Mouse (Mus musculus) lung, adult 2 months (tissue): ENCODE results near the gene Shank3.

Experiments used
- CTCF ChIP-seq: fragments of 200-500 bp; IDR thresholded peaks from 2 replicates; pipeline ENCODE4 v1.5.1; 2011; ENCODE audit warnings: mild to moderate bottlenecking, low read length, control low read depth; ENCODE audit not compliant: insufficient read depth
- POLR2A ChIP-seq: fragments of 200-500 bp; IDR thresholded peaks from 2 replicates; pipeline ENCODE4 v1.6.1; 2011; ENCODE audit warnings: low read depth, mild to moderate bottlenecking, control low read depth, low read length, borderline replicate concordance; ENCODE audit errors: extremely low read depth

DNA sequence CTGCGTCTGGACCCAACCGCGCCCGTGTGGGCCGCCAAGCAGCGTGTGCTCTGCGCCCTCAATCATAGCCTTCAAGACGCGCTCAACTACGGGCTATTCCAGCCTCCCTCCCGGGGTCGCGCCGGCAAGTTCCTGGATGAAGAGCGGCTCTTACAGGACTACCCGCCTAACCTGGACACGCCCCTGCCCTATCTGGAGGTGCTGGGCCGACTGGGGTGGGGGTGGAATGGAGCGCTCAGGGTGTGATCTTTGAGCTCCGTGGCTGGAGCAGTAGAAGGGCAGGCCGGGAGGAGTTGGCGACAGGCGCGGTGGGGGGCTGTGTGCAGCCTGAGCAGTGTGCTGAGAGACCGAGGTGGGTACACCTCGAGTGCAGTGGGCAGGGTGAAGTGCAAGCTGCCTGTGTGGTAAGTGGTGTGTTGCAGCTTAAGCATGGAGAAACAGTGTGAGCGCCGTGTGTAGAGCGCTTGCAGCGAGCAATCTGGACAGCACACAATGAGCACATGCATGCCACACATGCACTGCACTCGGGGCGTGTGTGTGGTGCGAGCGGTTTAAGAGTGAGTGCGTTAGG, 883 bp downstream of the Shank3 start:
- TF ChIP-seq POLR2A (no peak), CTCF (no peak)
